Mouse (Mus musculus) layer of hippocampus, adult 9-10 months (tissue): Measurements from ENCODE around the gene Lap3.
A peak's percentile ranks its signal among the peaks of the same experiment; 100 is the strongest.

Source experiments
- DNase-seq: peaks from one replicate; pipeline ENCODE4 v3.0.0; 2022; ENCODE audit warnings: low spot score

The Lap3 gene

GRCm38 (mm10) chr5:45493191-45494092, at the start of gene Lap3:
Gene Lap3 (plus strand): TSS chr5:45493374.
- peak; percentile 96 for DNase-seq

- DNase-seq: no peak
Measured at GRCm38 (mm10) chr5:45444130-45444832, 48.9 kb upstream of the Lap3 start.

GRCm38 (mm10) chr5:45448676-45449075, 44.5 kb upstream of the Lap3 start:
- no peak for DNase-seq

GRCm38 (mm10) chr5:45449206-45449605, 44.0 kb upstream of the Lap3 start:
- no peak for DNase-seq

- DNase-seq: peak; percentile 94
Measured at GRCm38 (mm10) chr5:45449831-45450716, 43.1 kb upstream of the Lap3 start, which contains the start of gene Qdpr. Gene Qdpr (minus strand): TSS chr5:45450236.

GRCm38 (mm10) chr5:45453451-45453850, 39.7 kb upstream of the Lap3 start, which contains the start of gene Clrn2:
Gene Clrn2 (plus strand): TSS chr5:45453751.
- DNase-seq: no peak

- no peak for DNase-seq
Measured at GRCm38 (mm10) chr5:45454456-45454855, 38.7 kb upstream of the Lap3 start.

- peak; percentile 66 for DNase-seq
Measured at GRCm38 (mm10) chr5:45472880-45473450, 20.2 kb upstream of the Lap3 start.

GRCm38 (mm10) chr5:45473521-45473920, 19.7 kb upstream of the Lap3 start:
- DNase-seq: no peak

- DNase-seq: peak; percentile 87
Measured at GRCm38 (mm10) chr5:45474215-45474614, 19.0 kb upstream of the Lap3 start.

- no peak for DNase-seq
Measured at GRCm38 (mm10) chr5:45474758-45475157, 18.4 kb upstream of the Lap3 start.

- DNase-seq: no peak
Measured at GRCm38 (mm10) chr5:45475771-45476170, 17.4 kb upstream of the Lap3 start.

- no peak for DNase-seq
Measured at GRCm38 (mm10) chr5:45476288-45476687, 16.9 kb upstream of the Lap3 start.

GRCm38 (mm10) chr5:45477601-45478000, 15.6 kb upstream of the Lap3 start:
- DNase-seq: no peak

- no peak for DNase-seq
Measured at GRCm38 (mm10) chr5:45480066-45480465, 13.1 kb upstream of the Lap3 start.

GRCm38 (mm10) chr5:45481125-45481524, 12.0 kb upstream of the Lap3 start:
- DNase-seq: no peak

- no peak for DNase-seq
Measured at GRCm38 (mm10) chr5:45482607-45483006, 10.6 kb upstream of the Lap3 start.

- no peak for DNase-seq
Measured at GRCm38 (mm10) chr5:45483654-45484053, 9.5 kb upstream of the Lap3 start.

- DNase-seq: no peak
Measured at GRCm38 (mm10) chr5:45491776-45492175, 1.4 kb upstream of the Lap3 start.

GRCm38 (mm10) chr5:45494093-45494755, 1.1 kb downstream of the Lap3 start:
- DNase-seq: no peak

- DNase-seq: no peak
Measured at GRCm38 (mm10) chr5:45495429-45495975, 2.3 kb downstream of the Lap3 start.
